Mouse (Mus musculus): ENCODE results near the gene Atad2b.

DNA sequence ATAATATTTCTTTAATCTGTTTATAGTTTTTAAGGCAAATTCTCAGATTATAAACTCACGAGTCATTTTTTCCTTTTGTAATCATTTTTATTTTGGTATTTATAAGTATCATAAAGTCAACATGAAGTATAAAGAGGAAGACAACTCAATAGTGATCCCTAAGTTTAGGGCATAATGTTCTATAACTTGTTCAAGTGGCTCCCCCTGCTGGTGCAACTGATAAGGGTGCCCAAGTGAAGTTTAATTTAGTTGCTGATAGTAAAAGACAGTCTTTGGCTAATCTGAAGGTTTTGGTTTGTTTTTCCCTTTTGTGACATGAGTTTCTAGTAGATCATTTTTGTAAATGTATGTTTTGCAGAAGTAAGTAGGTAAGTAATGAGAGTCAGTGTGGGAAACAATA is 55.8 kb downstream of the Atad2b start:
- TF ChIP-seq CTCF (conservative IDR thresholded peaks at IDR 0.05; ENCODE audit: low read length) (peak; percentile 86), POU5F1 (IDR thresholded peaks at IDR 0.05; ENCODE audit: borderline replicate concordance, low read length) (no peak)
